Mouse (Mus musculus) lung, embryonic 16.5 days (tissue): ENCODE results near the gene Col8a1. TPM values are rescaled to one million over a fixed set of nuclear protein-coding genes. Genes with fewer than 3 reads are reported as not detected.

Source experiments
- ATAC-seq: fragments of 200-750 bp; cut with Nextera tagmentation; 2 replicates; pipeline ENCODE4 v1.8.0; 2017; ENCODE audit warnings: low read depth, mild to moderate bottlenecking, moderate library complexity
- H3K27ac ChIP-seq: fragments of 300-500 bp; sonication (generic); 2 replicates; pipeline ENCODE4 v1.5.1; 2014; ENCODE audit warnings: mild to moderate bottlenecking, control low read depth, low read length
- H3K27me3 ChIP-seq: fragments of 300-500 bp; sonication (generic); 2 replicates; pipeline ENCODE4 v1.6.1; 2014; ENCODE audit warnings: low read depth, low read length, mixed read lengths; ENCODE audit not compliant: control insufficient read depth, insufficient read depth
- H3K36me3 ChIP-seq: fragments of 300-500 bp; sonication (generic); 2 replicates; pipeline ENCODE4 v1.6.1; 2014; ENCODE audit warnings: low read length; ENCODE audit not compliant: control insufficient read depth, insufficient read depth
- H3K4me1 ChIP-seq: fragments of 300-500 bp; sonication (generic); replicated peaks from 2 replicates; pipeline ENCODE4 v1.6.1; 2014; ENCODE audit warnings: low read length, mixed read lengths; ENCODE audit not compliant: control insufficient read depth, insufficient read depth
- H3K4me2 ChIP-seq: fragments of 300-500 bp; sonication (generic); 2 replicates; pipeline ENCODE4 v1.6.1; 2014; ENCODE audit warnings: low read depth, low read length, control low read depth
- H3K4me3 ChIP-seq: fragments of 300-500 bp; sonication (generic); 2 replicates; pipeline ENCODE4 v1.5.1; 2014; ENCODE audit warnings: mild to moderate bottlenecking, low read length, control low read depth
- H3K9ac ChIP-seq: fragments of 300-500 bp; sonication (generic); 2 replicates; pipeline ENCODE4 v1.6.1; 2014; ENCODE audit warnings: low read length, control low read depth
- H3K9me3 ChIP-seq: fragments of 300-500 bp; sonication (generic); 2 replicates; pipeline ENCODE4 v1.6.1; 2016; ENCODE audit warnings: low read length; ENCODE audit not compliant: control insufficient read depth
- WGBS: fragments of 180-500 bp; shearing (Covaris S2); extraction: QIAGEN DNeasy Blood & Tissue Kit; methylation state at CpG from one replicate; pipeline ENCODE4 v1.1.7; 2014; 5-methylcytosine and 5-hydroxymethylcytosine counted together
- polyA plus RNA-seq: library from polyadenylated mRNA; unstranded; fragments of >200 nt; fragmentation: Nextera tagmentation; extraction: Ambion mirVana; gene quantifications from 2 replicates; pipeline ENCODE4 v1.2.1, GENCODE M21; 2015

The Col8a1 gene
- polyA plus RNA-seq, 1 experiment from 2014 or later = 2.6 TPM

- no peak for ATAC-seq
- H3K36me3 ChIP-seq = no peaks in the 10 kb centered on the region
- H3K27me3 ChIP-seq = peaks cover 15% of the 10 kb centered on the region
- no peak overlapping the region for H3K4me3 ChIP-seq
- 45% methylated on average over 2 of the region's 2 CpGs for WGBS
- H3K27ac ChIP-seq = no peak overlapping the region
- H3K4me2 ChIP-seq = no peak overlapping the region
- peaks cover 7% of the 10 kb centered on the region; the same call in 1 of the 2 replicates for H3K4me1 ChIP-seq
- no peak overlapping the region for H3K9ac ChIP-seq
- H3K9me3 ChIP-seq = no peaks in the 10 kb centered on the region
Measured at GRCm38 (mm10) chr16:57750549-57750948, 4.0 kb downstream of the Col8a1 start.

- no peak overlapping the region for H3K4me3 ChIP-seq
- H3K27me3 ChIP-seq = peaks cover 2% of the 10 kb centered on the region
- ATAC-seq = no peak
- no peaks in the 10 kb centered on the region for H3K4me1 ChIP-seq
- H3K27ac ChIP-seq = no peak overlapping the region
- H3K36me3 ChIP-seq = no peaks in the 10 kb centered on the region
- 53% methylated on average over 3 of the region's 3 CpGs for WGBS
- no peak overlapping the region for H3K4me2 ChIP-seq
- H3K9ac ChIP-seq = no peak overlapping the region
- H3K9me3 ChIP-seq = no peaks in the 10 kb centered on the region
Measured at GRCm38 (mm10) chr16:57748093-57748492, 6.4 kb downstream of the Col8a1 start.

- H3K4me1 ChIP-seq = no peaks in the 10 kb centered on the region
- H3K4me2 ChIP-seq = no peak overlapping the region
- peaks cover under 1% of the 10 kb centered on the region for H3K27me3 ChIP-seq
- H3K27ac ChIP-seq = no peak overlapping the region
- whole genome bisulfite sequencing = 46% methylated on average over 2 of the region's 2 CpGs
- ATAC-seq = no peak
- no peaks in the 10 kb centered on the region for H3K9me3 ChIP-seq
- no peaks in the 10 kb centered on the region for H3K36me3 ChIP-seq
- no peak overlapping the region for H3K4me3 ChIP-seq
- H3K9ac ChIP-seq = no peak overlapping the region
Measured at GRCm38 (mm10) chr16:57747357-57748056, 7.0 kb downstream of the Col8a1 start.

GRCm38 (mm10) chr16:57740169-57740568, 14.4 kb downstream of the Col8a1 start:
- Histone ChIP-seq H3K27ac (no peak overlapping the region), H3K9ac (no peak overlapping the region), H3K36me3 (no peaks in the 10 kb centered on the region), H3K4me2 (no peak overlapping the region), H3K4me3 (no peak overlapping the region), H3K4me1 (no peaks in the 10 kb centered on the region), H3K27me3 (no peaks in the 10 kb centered on the region), H3K9me3 (no peaks in the 10 kb centered on the region)
- ATAC-seq = no peak
- 76% methylated on average over 3 of the region's 3 CpGs for WGBS

- Histone ChIP-seq H3K4me2 (no peak overlapping the region), H3K36me3 (no peaks in the 10 kb centered on the region), H3K4me1 (no peaks in the 10 kb centered on the region), H3K4me3 (no peak overlapping the region), H3K9me3 (no peaks in the 10 kb centered on the region), H3K27ac (no peak overlapping the region), H3K9ac (no peak overlapping the region), H3K27me3 (no peaks in the 10 kb centered on the region)
- ATAC-seq = no peak
- WGBS = 90% methylated on average over 2 of the region's 2 CpGs
Measured at GRCm38 (mm10) chr16:57734942-57735341, 19.6 kb downstream of the Col8a1 start.

- Histone ChIP-seq H3K4me2 (no peak overlapping the region), H3K4me1 (no peaks in the 10 kb centered on the region), H3K9me3 (no peaks in the 10 kb centered on the region), H3K9ac (no peak overlapping the region), H3K27me3 (no peaks in the 10 kb centered on the region), H3K27ac (no peak overlapping the region), H3K36me3 (no peaks in the 10 kb centered on the region), H3K4me3 (no peak overlapping the region)
- 68% methylated on average over 1 of the region's 1 CpGs for WGBS
- no peak for ATAC-seq
Measured at GRCm38 (mm10) chr16:57733545-57733944, 21.0 kb downstream of the Col8a1 start.

GRCm38 (mm10) chr16:57733139-57733538, 21.4 kb downstream of the Col8a1 start:
- Histone ChIP-seq H3K4me2 (no peak overlapping the region), H3K36me3 (no peaks in the 10 kb centered on the region), H3K27me3 (no peaks in the 10 kb centered on the region), H3K4me1 (no peaks in the 10 kb centered on the region), H3K9ac (no peak overlapping the region), H3K27ac (no peak overlapping the region), H3K9me3 (no peaks in the 10 kb centered on the region), H3K4me3 (no peak overlapping the region)
- no peak for ATAC-seq
- WGBS = 72% methylated on average over 3 of the region's 3 CpGs

- Histone ChIP-seq H3K9ac (no peak overlapping the region), H3K4me2 (no peak overlapping the region), H3K4me3 (no peak overlapping the region), H3K36me3 (no peaks in the 10 kb centered on the region), H3K27me3 (no peaks in the 10 kb centered on the region), H3K9me3 (no peaks in the 10 kb centered on the region), H3K4me1 (no peaks in the 10 kb centered on the region; the same call in 1 of the 2 replicates), H3K27ac (no peak overlapping the region)
- ATAC-seq = no peak; the same call in 1 of the 2 replicates
- 27% methylated on average over 3 of the region's 3 CpGs for WGBS
Measured at GRCm38 (mm10) chr16:57724978-57725377, 29.6 kb downstream of the Col8a1 start.

GRCm38 (mm10) chr16:57718982-57719381, 35.6 kb downstream of the Col8a1 start:
- no peak overlapping the region for H3K4me2 ChIP-seq
- 68% methylated on average over 2 of the region's 2 CpGs for WGBS
- no peak overlapping the region for H3K9ac ChIP-seq
- H3K4me1 ChIP-seq = no peaks in the 10 kb centered on the region
- no peak for ATAC-seq
- H3K27me3 ChIP-seq = 0 out of 2 replicates have a peak, but pooled peaks cover 2% of the 10 kb centered on the region
- H3K27ac ChIP-seq = no peak overlapping the region
- no peaks in the 10 kb centered on the region for H3K9me3 ChIP-seq
- H3K4me3 ChIP-seq = no peak overlapping the region
- no peaks in the 10 kb centered on the region for H3K36me3 ChIP-seq
